Mouse (Mus musculus) neural tube, embryonic 15.5 days (tissue): ENCODE measurements at regions not wholly inside any gene's neighbourhood (a gene's known extent, or its start where the extent isn't known, plus 50 kb on each side); places are given as distances from the start of the nearest gene placed in this dataset.
A peak's percentile ranks its signal among the peaks of the same experiment; 100 is the strongest.

Experiments
- ATAC-seq: fragments of 200-750 bp; cut with Nextera tagmentation; 2 replicates; pipeline ENCODE4 v1.8.0; 2017; ENCODE audit warnings: mild to moderate bottlenecking, moderate TSS enrichment, moderate library complexity; ENCODE audit not compliant: low FRiP score
- H3K27ac ChIP-seq: fragments of 300-500 bp; sonication (generic); replicated peaks from 2 replicates; pipeline ENCODE4 v1.5.1; 2015; ENCODE audit warnings: mild to moderate bottlenecking, inconsistent platforms
- H3K27me3 ChIP-seq: fragments of 300-500 bp; sonication (generic); replicated peaks from 2 replicates; pipeline ENCODE4 v1.6.1; 2015; ENCODE audit warnings: inconsistent platforms
- H3K36me3 ChIP-seq: fragments of 300-500 bp; sonication (generic); 2 replicates; pipeline ENCODE4 v1.6.1; 2015; ENCODE audit warnings: inconsistent platforms
- H3K4me1 ChIP-seq: fragments of 300-500 bp; sonication (generic); 2 replicates; pipeline ENCODE4 v1.6.1; 2015; ENCODE audit warnings: inconsistent platforms
- H3K4me2 ChIP-seq: fragments of 300-500 bp; sonication (generic); 2 replicates; pipeline ENCODE4 v1.6.1; 2015; ENCODE audit warnings: inconsistent platforms, mild to moderate bottlenecking, moderate library complexity
- H3K4me3 ChIP-seq: fragments of 300-500 bp; sonication (generic); replicated peaks from 2 replicates; pipeline ENCODE4 v1.5.1; 2015; ENCODE audit warnings: mild to moderate bottlenecking, inconsistent platforms
- H3K9ac ChIP-seq: fragments of 300-500 bp; sonication (generic); replicated peaks from 2 replicates; pipeline ENCODE4 v1.6.1; 2015; ENCODE audit warnings: mild to moderate bottlenecking, inconsistent platforms
- H3K9me3 ChIP-seq: fragments of 300-500 bp; sonication (generic); replicated peaks from 2 replicates; pipeline ENCODE4 v1.6.1; 2016; ENCODE audit warnings: inconsistent platforms
- WGBS: fragments of 180-500 bp; shearing (Covaris S2); methylation state at CpG from one replicate; pipeline ENCODE4 v1.1.7; 2015; ENCODE audit warnings: mixed read lengths; 5-methylcytosine and 5-hydroxymethylcytosine counted together

GRCm38 (mm10) chr16:95838886-95839430 is 137.1 kb downstream of the Ets2 start:
- no peak overlapping the region for H3K27ac ChIP-seq
- no peaks in the 10 kb centered on the region for H3K9me3 ChIP-seq
- WGBS = 60% methylated on average over 1 of the region's 1 CpGs
- peaks cover 13% of the 10 kb centered on the region for H3K4me1 ChIP-seq
- no peaks in the 10 kb centered on the region for H3K36me3 ChIP-seq
- no peak overlapping the region for H3K4me3 ChIP-seq
- no peaks in the 10 kb centered on the region for H3K27me3 ChIP-seq
- H3K4me2 ChIP-seq = no peak overlapping the region
- no peak for ATAC-seq
- H3K9ac ChIP-seq = no peak overlapping the region

DNA sequence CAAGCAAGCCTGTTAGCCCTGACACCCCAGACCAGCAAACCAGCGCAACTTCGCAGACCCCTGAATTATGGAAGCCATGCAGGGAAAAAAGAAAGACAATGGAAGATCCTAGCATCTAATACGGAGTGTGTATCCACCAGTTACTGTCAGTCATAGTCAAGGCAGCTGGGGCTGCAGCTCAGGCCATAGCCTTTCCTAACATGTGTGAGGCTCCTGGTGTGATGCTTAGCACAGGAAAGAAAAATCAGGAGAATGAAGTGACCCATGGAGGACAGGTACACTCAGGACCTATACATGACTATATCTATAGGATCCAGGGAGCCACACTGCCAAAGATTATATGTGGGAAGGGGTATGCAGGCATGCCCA is 136.6 kb downstream of the Ets2 start:
- Histone ChIP-seq H3K4me2 (no peak overlapping the region), H3K27ac (no peak overlapping the region), H3K27me3 (no peaks in the 10 kb centered on the region), H3K4me1 (peaks cover 18% of the 10 kb centered on the region), H3K9me3 (no peaks in the 10 kb centered on the region), H3K4me3 (no peak overlapping the region), H3K36me3 (no peaks in the 10 kb centered on the region), H3K9ac (no peak overlapping the region)
- no peak for ATAC-seq
- 92% methylated on average over 3 of the region's 3 CpGs for WGBS

DNA sequence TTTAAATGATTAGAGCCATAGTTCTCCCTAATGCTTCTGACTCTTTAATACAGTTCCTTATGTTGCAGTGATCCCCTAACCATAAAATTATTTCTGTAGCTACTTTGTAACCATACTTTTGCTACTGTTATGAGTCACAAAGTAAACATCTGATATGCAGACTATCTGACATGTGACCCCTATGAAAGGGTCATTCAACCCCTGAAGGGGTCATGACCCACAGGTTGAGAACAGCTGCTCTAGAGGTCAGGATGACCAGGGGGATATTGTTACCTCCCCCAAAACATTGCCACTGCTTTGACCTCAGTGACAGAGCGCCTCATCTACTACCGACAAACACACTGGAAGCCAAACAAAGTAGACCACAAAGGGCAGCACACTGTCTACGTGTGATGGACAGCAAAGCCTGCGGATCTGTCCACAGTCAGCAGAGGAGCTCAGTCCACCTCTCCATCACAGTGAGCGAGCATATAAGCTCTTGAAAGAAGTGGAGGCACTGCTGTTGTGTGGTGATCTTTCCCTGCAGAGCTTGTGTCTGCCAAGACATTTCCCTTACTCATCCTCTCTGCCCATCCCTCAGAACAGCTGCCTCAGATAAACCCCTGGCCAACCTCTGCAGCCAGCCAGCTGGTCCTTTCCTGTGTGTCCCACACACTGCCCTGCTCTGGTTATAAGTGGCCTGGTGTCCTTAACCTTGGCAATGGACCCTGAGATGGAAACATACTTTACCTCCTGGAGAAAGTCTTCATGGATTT is 136.0 kb downstream of the Ets2 start:
- Histone ChIP-seq H3K27ac (no peak overlapping the region), H3K4me1 (peaks cover 23% of the 10 kb centered on the region), H3K27me3 (no peaks in the 10 kb centered on the region), H3K4me2 (no peak overlapping the region), H3K9me3 (no peaks in the 10 kb centered on the region), H3K9ac (no peak overlapping the region), H3K36me3 (no peaks in the 10 kb centered on the region), H3K4me3 (no peak overlapping the region)
- 86% methylated on average over 5 of the region's 5 CpGs for WGBS
- ATAC-seq = no peak

GRCm38 (mm10) chr16:95835941-95836340 is 134.1 kb downstream of the Ets2 start:
- no peak overlapping the region for H3K27ac ChIP-seq
- ATAC-seq = no peak
- H3K4me2 ChIP-seq = no peak overlapping the region
- H3K4me3 ChIP-seq = no peak overlapping the region
- no peaks in the 10 kb centered on the region for H3K27me3 ChIP-seq
- no peaks in the 10 kb centered on the region for H3K36me3 ChIP-seq
- WGBS = 100% methylated on average over 1 of the region's 1 CpGs
- no peaks in the 10 kb centered on the region for H3K9me3 ChIP-seq
- H3K4me1 ChIP-seq = peaks cover 38% of the 10 kb centered on the region
- no peak overlapping the region for H3K9ac ChIP-seq

- no peak overlapping the region for H3K9ac ChIP-seq
Measured at GRCm38 (mm10) chr16:95834556-95835288, 132.8 kb downstream of the Ets2 start.

GRCm38 (mm10) chr16:95833455-95833854 is 131.6 kb downstream of the Ets2 start:
- H3K4me2 ChIP-seq = no peak overlapping the region
- 0 out of 2 replicates have a peak, but pooled peaks have one; percentile 46 for ATAC-seq
- H3K4me3 ChIP-seq = no peak overlapping the region
- peak overlapping the region; percentile 67; the same call in 1 of the 2 replicates for H3K27ac ChIP-seq
- no peaks in the 10 kb centered on the region for H3K27me3 ChIP-seq
- H3K36me3 ChIP-seq = no peaks in the 10 kb centered on the region
- WGBS = 44% methylated on average over 10 of the region's 10 CpGs
- H3K4me1 ChIP-seq = peaks cover 38% of the 10 kb centered on the region
- H3K9ac ChIP-seq = no peak overlapping the region
- H3K9me3 ChIP-seq = no peaks in the 10 kb centered on the region

More at GRCm38 (mm10) chr16:95834556-95835288, 132.8 kb downstream of the Ets2 start:
- WGBS = 34% methylated on average over 11 of the region's 11 CpGs
- no peaks in the 10 kb centered on the region for H3K36me3 ChIP-seq
- H3K4me2 ChIP-seq = no peak overlapping the region
- H3K27me3 ChIP-seq = no peaks in the 10 kb centered on the region
- peaks cover 38% of the 10 kb centered on the region for H3K4me1 ChIP-seq
- no peak overlapping the region for H3K4me3 ChIP-seq
- no peaks in the 10 kb centered on the region for H3K9me3 ChIP-seq
- peak overlapping the region; percentile 67; the same call in 1 of the 2 replicates for H3K27ac ChIP-seq
- no peak for ATAC-seq

DNA sequence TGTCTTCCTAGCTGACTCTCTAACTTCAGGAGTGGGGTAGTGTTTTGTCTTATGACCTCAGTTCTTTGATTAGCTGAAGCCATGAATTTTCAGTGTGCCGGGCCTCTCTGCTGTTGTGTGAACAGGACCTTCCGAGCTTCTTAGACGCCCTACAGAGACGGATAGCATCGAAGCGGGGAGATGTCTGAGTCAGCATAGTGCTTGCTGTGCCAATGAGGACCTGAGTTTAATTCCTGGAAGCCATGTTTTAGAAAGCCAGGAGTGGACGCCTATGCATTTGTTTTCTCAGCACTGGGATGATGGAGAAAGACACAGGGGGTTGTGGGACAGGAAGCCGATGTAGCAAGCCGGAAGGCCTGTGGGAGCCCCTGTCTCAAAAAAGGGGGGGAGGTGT is 130.5 kb downstream of the Ets2 start:
- no peak overlapping the region for H3K4me3 ChIP-seq
- ATAC-seq = peak; percentile 51; the same call in 1 of the 2 replicates
- H3K9ac ChIP-seq = no peak overlapping the region
- peaks cover 38% of the 10 kb centered on the region for H3K4me1 ChIP-seq
- no peaks in the 10 kb centered on the region for H3K9me3 ChIP-seq
- 37% methylated on average over 9 of the region's 9 CpGs for WGBS
- no peak overlapping the region for H3K4me2 ChIP-seq
- no peaks in the 10 kb centered on the region for H3K27me3 ChIP-seq
- no peaks in the 10 kb centered on the region for H3K36me3 ChIP-seq
- H3K27ac ChIP-seq = peak overlapping the region; percentile 67

DNA sequence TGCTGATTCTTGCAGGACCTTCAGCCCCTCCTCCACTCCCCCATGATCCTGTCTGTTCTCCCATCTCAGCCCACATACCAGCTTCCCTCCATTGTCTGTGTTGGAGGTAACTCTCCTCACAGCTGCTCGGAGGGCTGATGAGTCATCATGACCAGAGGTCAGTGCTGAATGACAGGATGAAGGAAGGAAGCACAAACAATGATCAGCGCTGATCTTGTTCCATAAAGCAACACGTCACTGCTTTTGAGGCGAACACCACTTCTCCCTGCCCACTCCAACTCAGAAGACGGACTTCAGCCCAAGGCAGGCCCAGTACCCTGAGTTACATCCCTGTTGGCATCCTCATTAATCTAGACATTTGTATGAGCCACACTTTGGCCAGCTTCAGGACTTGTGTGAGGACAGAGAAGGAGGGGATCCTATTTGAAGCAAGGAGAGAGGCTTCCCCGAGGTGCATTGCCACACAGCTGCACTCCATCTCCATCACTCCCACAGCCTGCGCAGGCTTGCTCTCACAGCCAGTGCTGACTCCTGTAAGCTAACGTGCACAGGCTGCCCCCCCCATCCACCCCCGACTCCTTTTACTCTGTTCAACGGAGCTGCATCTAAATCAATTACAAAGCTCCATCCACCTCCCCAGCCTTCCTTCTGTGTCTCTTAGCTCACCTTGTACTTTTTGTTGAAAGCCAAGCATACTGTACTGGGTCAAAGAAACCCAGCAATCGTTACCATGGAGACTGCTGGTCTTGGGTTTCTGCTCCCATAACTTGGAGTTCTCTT is 129.9 kb downstream of the Ets2 start:
- no peak overlapping the region for H3K4me3 ChIP-seq
- H3K9ac ChIP-seq = no peak overlapping the region
- no peaks in the 10 kb centered on the region for H3K36me3 ChIP-seq
- H3K27ac ChIP-seq = peak overlapping the region; percentile 67
- no peaks in the 10 kb centered on the region for H3K9me3 ChIP-seq
- ATAC-seq = peak; percentile 68; the same call in 1 of the 2 replicates
- peaks cover 38% of the 10 kb centered on the region for H3K4me1 ChIP-seq
- no peaks in the 10 kb centered on the region for H3K27me3 ChIP-seq
- no peak overlapping the region for H3K4me2 ChIP-seq
- WGBS = 33% methylated on average over 11 of the region's 11 CpGs

DNA sequence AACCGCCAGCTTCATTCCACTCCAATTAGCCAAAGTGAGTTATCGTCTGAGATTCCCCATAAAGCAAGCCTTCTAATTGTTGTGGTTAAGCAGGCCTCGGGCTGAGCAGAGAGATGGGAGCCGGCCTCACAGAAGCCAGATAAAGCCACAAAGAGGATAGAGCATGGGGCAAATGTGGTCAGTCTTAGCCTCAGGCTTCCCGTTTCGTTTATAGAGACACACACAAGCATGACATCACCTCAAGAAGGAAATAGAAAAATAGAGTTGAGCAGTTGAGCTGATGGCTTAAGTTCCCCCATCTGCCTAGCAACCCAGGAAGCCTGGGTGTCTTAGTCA is 125.5 kb downstream of the Ets2 start:
- Histone ChIP-seq H3K4me1 (peaks cover 30% of the 10 kb centered on the region), H3K27me3 (no peaks in the 10 kb centered on the region), H3K4me3 (no peak overlapping the region), H3K4me2 (no peak overlapping the region), H3K9me3 (no peaks in the 10 kb centered on the region), H3K36me3 (no peaks in the 10 kb centered on the region), H3K27ac (no peak overlapping the region), H3K9ac (no peak overlapping the region)
- no peak for ATAC-seq
- WGBS = 75% methylated on average over 6 of the region's 6 CpGs

- Histone ChIP-seq H3K4me1 (peaks cover 25% of the 10 kb centered on the region), H3K4me2 (no peak overlapping the region), H3K27me3 (no peaks in the 10 kb centered on the region), H3K36me3 (no peaks in the 10 kb centered on the region), H3K4me3 (no peak overlapping the region), H3K9me3 (no peaks in the 10 kb centered on the region), H3K9ac (no peak overlapping the region), H3K27ac (no peak overlapping the region)
- WGBS = 71% methylated on average over 4 of the region's 5 CpGs
- ATAC-seq = no peak
Measured at GRCm38 (mm10) chr16:95826681-95827401, 125.0 kb downstream of the Ets2 start.

- 42% methylated on average over 5 of the region's 5 CpGs for WGBS
- H3K9ac ChIP-seq = no peak overlapping the region
- no peak overlapping the region for H3K4me2 ChIP-seq
- no peaks in the 10 kb centered on the region for H3K36me3 ChIP-seq
- no peak overlapping the region for H3K27ac ChIP-seq
- H3K27me3 ChIP-seq = no peaks in the 10 kb centered on the region
- no peak overlapping the region for H3K4me3 ChIP-seq
- H3K4me1 ChIP-seq = peaks cover 21% of the 10 kb centered on the region
- H3K9me3 ChIP-seq = no peaks in the 10 kb centered on the region
- no peak for ATAC-seq
Measured at GRCm38 (mm10) chr16:95825723-95826122, 123.8 kb downstream of the Ets2 start.
